Mouse (Mus musculus): Measurements from ENCODE around the gene Gpr19.

The Gpr19 gene

GRCm38 (mm10) chr6:134847550-134847949, 50.8 kb downstream of the Gpr19 start:
- DNase-seq, result no peak

DNA sequence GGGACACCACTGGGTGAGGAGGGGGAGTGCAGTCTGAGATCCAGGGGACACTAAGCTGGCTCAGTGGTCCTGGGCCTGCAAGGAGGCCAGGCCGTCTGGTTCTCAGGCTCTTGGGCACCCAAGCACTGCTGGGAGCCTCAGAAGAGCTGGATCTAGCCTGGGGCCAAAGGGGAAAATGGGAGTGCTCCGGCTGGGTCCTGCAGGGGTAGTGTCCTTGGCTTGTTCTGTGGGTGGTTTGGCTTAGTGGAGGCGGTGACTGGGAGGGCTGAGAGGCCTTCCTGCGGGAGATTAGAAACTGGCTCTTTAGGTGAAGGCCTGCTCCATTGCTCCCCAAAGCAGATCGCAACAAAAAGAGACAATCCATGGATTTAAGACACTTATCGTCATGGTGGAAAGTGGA, 52.1 kb downstream of the Gpr19 start:
- DNase-seq, result no peak

- no peak for DNase-seq
Observed at GRCm38 (mm10) chr6:134845726-134846125, 52.7 kb downstream of the Gpr19 start.

GRCm38 (mm10) chr6:134840346-134840745, 58.0 kb downstream of the Gpr19 start:
- no peak for DNase-seq

GRCm38 (mm10) chr6:134838111-134838510, 60.3 kb downstream of the Gpr19 start:
- DNase-seq, result no peak

GRCm38 (mm10) chr6:134834585-134835251, 63.7 kb downstream of the Gpr19 start:
- DNase-seq, result no peak

DNA sequence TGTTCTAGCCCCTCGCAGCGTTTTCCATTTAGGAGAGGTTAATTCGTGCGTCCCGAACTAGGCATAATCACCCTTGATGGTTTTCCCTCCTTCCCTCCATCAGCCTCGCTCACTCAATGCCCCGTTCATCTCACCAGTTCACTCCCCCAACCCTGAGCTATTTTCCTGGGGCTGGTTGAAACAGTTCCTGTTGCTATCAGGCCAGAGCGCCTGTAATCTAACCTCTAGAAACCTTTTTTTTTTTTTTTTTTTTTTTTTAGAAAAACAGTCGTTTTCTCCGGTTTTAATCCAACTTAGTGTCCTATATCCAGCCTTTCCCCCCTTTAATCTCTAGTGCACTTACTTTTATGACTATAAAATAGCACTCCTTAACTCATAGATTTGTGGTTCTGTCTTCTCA, 67.6 kb downstream of the Gpr19 start:
- DNase-seq, result peak; percentile 16

DNA sequence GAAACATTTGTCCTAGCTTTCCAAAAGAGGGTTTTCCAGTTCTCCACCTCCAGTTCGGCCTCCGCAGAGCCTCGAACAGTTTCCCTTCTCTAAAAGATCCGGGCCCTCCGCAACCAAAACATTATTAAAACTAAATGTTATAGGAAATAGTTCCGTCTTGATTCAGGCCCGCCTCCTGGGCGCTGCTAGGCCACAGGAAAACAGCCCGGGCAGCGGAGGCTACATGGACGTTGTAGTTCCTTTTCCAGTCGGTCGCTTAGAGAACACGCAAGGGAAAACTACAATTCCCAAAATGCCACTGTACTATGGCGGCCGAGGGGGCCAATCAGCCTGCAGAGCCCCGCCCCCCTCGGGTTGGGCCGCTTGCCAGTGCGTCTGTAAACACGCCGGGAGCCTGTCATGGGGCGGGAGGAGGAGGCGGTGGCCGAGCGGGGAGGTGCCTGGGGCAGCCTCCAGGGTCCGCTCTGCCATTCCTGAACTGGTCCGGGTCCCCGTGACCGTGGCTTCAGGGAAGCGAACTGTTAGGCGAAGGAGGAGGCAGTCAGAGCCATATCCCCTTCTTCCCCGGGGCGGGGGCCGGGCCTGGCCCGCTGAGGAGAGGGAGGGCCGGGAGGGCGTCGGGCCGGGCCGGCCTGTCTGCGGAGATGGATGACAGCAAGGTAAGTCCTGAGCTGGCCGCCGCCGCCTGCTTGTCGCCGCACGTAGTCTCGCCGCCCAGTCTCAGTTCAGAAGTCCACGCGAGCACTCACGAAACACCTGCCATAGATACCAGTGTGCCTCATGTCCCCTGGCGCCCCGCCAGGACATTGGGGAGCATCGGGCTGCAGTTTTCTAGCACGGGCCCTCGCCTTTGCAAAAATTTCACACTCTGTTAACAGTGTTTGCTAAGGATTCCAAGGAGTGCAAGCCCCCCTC, 68.3 kb downstream of the Gpr19 start, which contains the start of gene Crebl2:
Gene Crebl2, plus strand, starts transcription at position 369 of the 915 bp plus-strand sequence.
- DNase-seq, result peak; percentile 99

DNA sequence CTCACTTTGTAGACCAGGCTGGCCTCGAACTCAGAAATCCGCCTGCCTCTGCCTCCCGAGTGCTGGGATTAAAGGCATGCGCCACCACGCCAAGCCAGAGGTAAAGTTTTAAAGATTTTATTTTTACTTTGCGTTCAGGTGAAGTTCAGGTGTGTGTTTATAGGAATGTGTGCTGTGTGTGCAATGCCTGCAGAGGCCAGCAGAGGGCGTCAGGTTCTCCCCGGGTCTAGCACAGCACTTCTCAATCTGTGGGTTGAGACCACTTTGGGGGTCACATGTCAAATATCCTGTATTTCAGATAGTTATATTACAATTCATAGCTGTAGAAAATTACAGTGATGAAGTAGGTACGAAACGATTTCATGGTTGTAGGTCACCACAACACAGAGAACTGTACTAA, 75.5 kb downstream of the Gpr19 start:
- DNase-seq, result no peak

GRCm38 (mm10) chr6:134820411-134820810, 78.0 kb downstream of the Gpr19 start:
- no peak for DNase-seq

DNA sequence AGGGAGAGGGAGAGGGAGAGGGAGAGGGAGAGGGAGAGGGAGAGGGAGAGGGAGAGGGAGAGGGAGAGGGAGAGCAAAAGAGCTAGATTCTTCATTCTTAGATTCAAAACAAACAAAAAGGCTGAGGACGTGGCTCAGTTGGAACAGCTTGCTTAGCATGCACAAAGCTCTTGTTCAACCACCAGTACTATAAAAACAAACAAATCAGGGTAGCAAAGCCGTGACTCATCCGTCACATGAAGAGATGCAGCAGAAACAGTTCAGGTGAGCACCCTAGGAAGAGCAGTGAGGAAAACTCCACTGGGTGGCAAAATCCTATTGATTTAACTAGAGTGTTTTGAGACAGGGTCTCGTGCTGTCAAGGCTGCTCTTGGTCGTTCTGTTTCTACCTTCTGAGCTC, 78.6 kb downstream of the Gpr19 start:
- DNase-seq, result no peak

All from embryo, embryonic 11 days (tissue).